Mouse (Mus musculus): Measurements from ENCODE around the gene Capg. TPM values are rescaled to one million over a fixed set of nuclear protein-coding genes. Genes with fewer than 3 reads are reported as not detected.
A peak's percentile ranks its signal among the peaks of the same experiment; 100 is the strongest.

Capg gene
- polyA plus RNA-seq, 1 experiment from 2014 or later, result 32.8 TPM

- peaks cover 36% of the 10 kb centered on the region for H3K4me1 ChIP-seq (ENCODE audit: control insufficient read depth, insufficient read depth, low read length)
- peak; percentile 84 for ATAC-seq (replicated peaks; ENCODE audit: extremely low read depth, insufficient read depth, low FRiP score)
- 3% methylated on average over 33 of the region's 33 CpGs for WGBS
- no peaks in the 10 kb centered on the region for H3K9me3 ChIP-seq (replicated peaks; ENCODE audit: control insufficient read depth, low read length)
- no peaks in the 10 kb centered on the region for H3K36me3 ChIP-seq (ENCODE audit: control insufficient read depth, insufficient read depth)
- H3K27ac ChIP-seq (ENCODE audit: low read length), result peak overlapping the region; percentile 91
- H3K4me3 ChIP-seq (ENCODE audit: low read length), result peak overlapping the region; percentile 52
- H3K4me2 ChIP-seq (ENCODE audit: low read depth, low read length), result peak overlapping the region; percentile 80
- no peaks in the 10 kb centered on the region for H3K27me3 ChIP-seq (ENCODE audit: control insufficient read depth, insufficient read depth, low read length)
- H3K9ac ChIP-seq (ENCODE audit: low read length), result peak overlapping the region; percentile 80
Measured at GRCm38 (mm10) chr6:72512386-72513070, 31.7 kb upstream of the Capg start.

GRCm38 (mm10) chr6:72513071-72513440 is 31.1 kb upstream of the Capg start:
- ATAC-seq (replicated peaks; ENCODE audit: extremely low read depth, insufficient read depth, low FRiP score), result no peak
- Histone ChIP-seq H3K27ac (ENCODE audit: low read length) (peak overlapping the region; percentile 91), H3K36me3 (ENCODE audit: control insufficient read depth, insufficient read depth) (no peaks in the 10 kb centered on the region), H3K9ac (ENCODE audit: low read length) (peak overlapping the region; percentile 80), H3K4me1 (ENCODE audit: control insufficient read depth, insufficient read depth, low read length) (peaks cover 36% of the 10 kb centered on the region), H3K4me2 (ENCODE audit: low read depth, low read length) (peak overlapping the region; percentile 80), H3K4me3 (ENCODE audit: low read length) (peak overlapping the region; percentile 52), H3K27me3 (ENCODE audit: control insufficient read depth, insufficient read depth, low read length) (no peaks in the 10 kb centered on the region), H3K9me3 (replicated peaks; ENCODE audit: control insufficient read depth, low read length) (no peaks in the 10 kb centered on the region)
- WGBS, result 47% methylated on average over 7 of the region's 7 CpGs

- WGBS, result 85% methylated on average over 6 of the region's 6 CpGs
- Histone ChIP-seq H3K4me3 (ENCODE audit: low read length) (no peak overlapping the region), H3K36me3 (ENCODE audit: control insufficient read depth, insufficient read depth) (no peaks in the 10 kb centered on the region), H3K4me2 (ENCODE audit: low read depth, low read length) (no peak overlapping the region), H3K27me3 (ENCODE audit: control insufficient read depth, insufficient read depth, low read length) (no peaks in the 10 kb centered on the region), H3K9me3 (replicated peaks; ENCODE audit: control insufficient read depth, low read length) (no peaks in the 10 kb centered on the region), H3K9ac (ENCODE audit: low read length) (no peak overlapping the region), H3K27ac (ENCODE audit: low read length) (no peak overlapping the region), H3K4me1 (ENCODE audit: control insufficient read depth, insufficient read depth, low read length) (peaks cover 33% of the 10 kb centered on the region)
- ATAC-seq (replicated peaks; ENCODE audit: extremely low read depth, insufficient read depth, low FRiP score), result no peak
Measured at GRCm38 (mm10) chr6:72515644-72516043, 28.5 kb upstream of the Capg start.

GRCm38 (mm10) chr6:72518842-72519241 is 25.3 kb upstream of the Capg start:
- Histone ChIP-seq H3K27ac (ENCODE audit: low read length) (no peak overlapping the region), H3K9me3 (replicated peaks; ENCODE audit: control insufficient read depth, low read length) (no peaks in the 10 kb centered on the region), H3K9ac (ENCODE audit: low read length) (no peak overlapping the region), H3K27me3 (ENCODE audit: control insufficient read depth, insufficient read depth, low read length) (no peaks in the 10 kb centered on the region), H3K36me3 (ENCODE audit: control insufficient read depth, insufficient read depth) (no peaks in the 10 kb centered on the region), H3K4me2 (ENCODE audit: low read depth, low read length) (no peak overlapping the region), H3K4me3 (ENCODE audit: low read length) (no peak overlapping the region), H3K4me1 (ENCODE audit: control insufficient read depth, insufficient read depth, low read length) (peaks cover 6% of the 10 kb centered on the region; the same call in 1 of the 2 replicates)
- no peak for ATAC-seq (replicated peaks; ENCODE audit: extremely low read depth, insufficient read depth, low FRiP score)
- WGBS, result 75% methylated on average over 1 of the region's 1 CpGs

- WGBS, result 52% methylated on average over 8 of the region's 8 CpGs
- no peak for ATAC-seq (replicated peaks; ENCODE audit: extremely low read depth, insufficient read depth, low FRiP score)
- Histone ChIP-seq H3K27ac (ENCODE audit: low read length) (no peak overlapping the region), H3K4me2 (ENCODE audit: low read depth, low read length) (no peak overlapping the region), H3K4me3 (ENCODE audit: low read length) (no peak overlapping the region), H3K9me3 (replicated peaks; ENCODE audit: control insufficient read depth, low read length) (no peaks in the 10 kb centered on the region), H3K27me3 (ENCODE audit: control insufficient read depth, insufficient read depth, low read length) (no peaks in the 10 kb centered on the region), H3K9ac (ENCODE audit: low read length) (no peak overlapping the region), H3K4me1 (ENCODE audit: control insufficient read depth, insufficient read depth, low read length) (peaks cover 6% of the 10 kb centered on the region; the same call in 1 of the 2 replicates), H3K36me3 (ENCODE audit: control insufficient read depth, insufficient read depth) (no peaks in the 10 kb centered on the region)
Measured at GRCm38 (mm10) chr6:72519303-72519702, 24.9 kb upstream of the Capg start.

- no peak overlapping the region for H3K4me3 ChIP-seq (ENCODE audit: low read length)
- H3K4me1 ChIP-seq (ENCODE audit: control insufficient read depth, insufficient read depth, low read length), result peaks cover 6% of the 10 kb centered on the region; the same call in 1 of the 2 replicates
- no peak overlapping the region for H3K9ac ChIP-seq (ENCODE audit: low read length)
- peak overlapping the region; percentile 59 for H3K27ac ChIP-seq (ENCODE audit: low read length)
- no peaks in the 10 kb centered on the region for H3K9me3 ChIP-seq (replicated peaks; ENCODE audit: control insufficient read depth, low read length)
- H3K36me3 ChIP-seq (ENCODE audit: control insufficient read depth, insufficient read depth), result no peaks in the 10 kb centered on the region
- no peaks in the 10 kb centered on the region for H3K27me3 ChIP-seq (ENCODE audit: control insufficient read depth, insufficient read depth, low read length)
- peak; percentile 73 for ATAC-seq (replicated peaks; ENCODE audit: extremely low read depth, insufficient read depth, low FRiP score)
- H3K4me2 ChIP-seq (ENCODE audit: low read depth, low read length), result peak overlapping the region; percentile 20; the same call in 1 of the 2 replicates
- WGBS, result 33% methylated on average over 10 of the region's 10 CpGs
Measured at GRCm38 (mm10) chr6:72519892-72520663, 24.1 kb upstream of the Capg start.

- Histone ChIP-seq H3K27ac (ENCODE audit: low read length) (no peak overlapping the region), H3K9ac (ENCODE audit: low read length) (no peak overlapping the region), H3K4me2 (ENCODE audit: low read depth, low read length) (no peak overlapping the region), H3K4me1 (ENCODE audit: control insufficient read depth, insufficient read depth, low read length) (peaks cover 6% of the 10 kb centered on the region; the same call in 1 of the 2 replicates), H3K9me3 (replicated peaks; ENCODE audit: control insufficient read depth, low read length) (no peaks in the 10 kb centered on the region), H3K27me3 (ENCODE audit: control insufficient read depth, insufficient read depth, low read length) (no peaks in the 10 kb centered on the region), H3K36me3 (ENCODE audit: control insufficient read depth, insufficient read depth) (no peaks in the 10 kb centered on the region), H3K4me3 (ENCODE audit: low read length) (no peak overlapping the region)
- ATAC-seq (replicated peaks; ENCODE audit: extremely low read depth, insufficient read depth, low FRiP score), result no peak
- 89% methylated on average over 5 of the region's 5 CpGs for WGBS
Measured at GRCm38 (mm10) chr6:72520904-72521303, 23.3 kb upstream of the Capg start.

- H3K4me2 ChIP-seq (ENCODE audit: low read depth, low read length), result no peak within 1 kb of the TSS
- H3K36me3 ChIP-seq (ENCODE audit: control insufficient read depth, insufficient read depth), result no peaks in the 10 kb centered on the region
- H3K9me3 ChIP-seq (replicated peaks; ENCODE audit: control insufficient read depth, low read length), result no peaks in the 10 kb centered on the region
- no peak for ATAC-seq (replicated peaks; ENCODE audit: extremely low read depth, insufficient read depth, low FRiP score)
- no peak within 1 kb of the TSS for H3K9ac ChIP-seq (ENCODE audit: low read length)
- H3K4me3 ChIP-seq (ENCODE audit: low read length), result no peak within 1 kb of the TSS
- H3K27me3 ChIP-seq (ENCODE audit: control insufficient read depth, insufficient read depth, low read length), result no peaks in the 10 kb centered on the region
- H3K27ac ChIP-seq (ENCODE audit: low read length), result peak within 1 kb of the TSS; percentile 59
- peaks cover 6% of the 10 kb centered on the region; the same call in 1 of the 2 replicates for H3K4me1 ChIP-seq (ENCODE audit: control insufficient read depth, insufficient read depth, low read length)
- WGBS, result 89% methylated on average over 5 of the region's 5 CpGs
Measured at GRCm38 (mm10) chr6:72521607-72522006, 22.6 kb upstream of the Capg start, which contains the start of gene Sh2d6. Sh2d6 (minus strand) TSS chr6:72521707.

GRCm38 (mm10) chr6:72522288-72522687 is 21.9 kb upstream of the Capg start:
- no peak for ATAC-seq (replicated peaks; ENCODE audit: extremely low read depth, insufficient read depth, low FRiP score)
- H3K9ac ChIP-seq (ENCODE audit: low read length), result no peak overlapping the region
- no peak overlapping the region for H3K27ac ChIP-seq (ENCODE audit: low read length)
- no peak overlapping the region for H3K4me2 ChIP-seq (ENCODE audit: low read depth, low read length)
- H3K27me3 ChIP-seq (ENCODE audit: control insufficient read depth, insufficient read depth, low read length), result no peaks in the 10 kb centered on the region
- no peak overlapping the region for H3K4me3 ChIP-seq (ENCODE audit: low read length)
- H3K4me1 ChIP-seq (ENCODE audit: control insufficient read depth, insufficient read depth, low read length), result peaks cover 6% of the 10 kb centered on the region; the same call in 1 of the 2 replicates
- no peaks in the 10 kb centered on the region for H3K9me3 ChIP-seq (replicated peaks; ENCODE audit: control insufficient read depth, low read length)
- 75% methylated on average over 5 of the region's 5 CpGs for WGBS
- no peaks in the 10 kb centered on the region for H3K36me3 ChIP-seq (ENCODE audit: control insufficient read depth, insufficient read depth)

Measured in heart, embryonic 16.5 days (tissue).